Mouse (Mus musculus) fat pad, adult 2 months (tissue): ENCODE results near the gene M1ap.

Source experiments
- DNase-seq: peaks from one replicate; pipeline ENCODE4 v3.0.0-alpha.2; 2011; ENCODE audit warnings: low read depth, low spot score; ENCODE audit errors: extremely low read depth

Gene M1ap

GRCm38 (mm10) chr6:82946651-82947050 is at the start of gene M1ap:
M1ap (plus strand) TSS chr6:82946902.
- DNase-seq: no peak

GRCm38 (mm10) chr6:82897311-82897710 is 49.4 kb upstream of the M1ap start:
- no peak for DNase-seq

GRCm38 (mm10) chr6:82898227-82898626 is 48.5 kb upstream of the M1ap start:
- no peak for DNase-seq

- no peak for DNase-seq
Measured at GRCm38 (mm10) chr6:82898745-82899144, 48.0 kb upstream of the M1ap start.

- DNase-seq: no peak
Measured at GRCm38 (mm10) chr6:82902559-82902958, 44.1 kb upstream of the M1ap start.

GRCm38 (mm10) chr6:82906985-82907384 is 39.7 kb upstream of the M1ap start:
- DNase-seq: no peak

GRCm38 (mm10) chr6:82908034-82908433 is 38.7 kb upstream of the M1ap start:
- no peak for DNase-seq

- DNase-seq: no peak
Measured at GRCm38 (mm10) chr6:82909136-82909855, 37.4 kb upstream of the M1ap start.

- DNase-seq: no peak
Measured at GRCm38 (mm10) chr6:82911303-82911702, 35.4 kb upstream of the M1ap start.

- no peak for DNase-seq
Measured at GRCm38 (mm10) chr6:82913336-82914247, 33.1 kb upstream of the M1ap start.

- DNase-seq: no peak
Measured at GRCm38 (mm10) chr6:82915889-82916288, 30.8 kb upstream of the M1ap start.

- DNase-seq: no peak
Measured at GRCm38 (mm10) chr6:82916459-82916858, 30.2 kb upstream of the M1ap start.

- no peak for DNase-seq
Measured at GRCm38 (mm10) chr6:82917076-82917777, 29.5 kb upstream of the M1ap start.

- DNase-seq: no peak
Measured at GRCm38 (mm10) chr6:82917778-82918129, 28.9 kb upstream of the M1ap start.

GRCm38 (mm10) chr6:82918371-82918770 is 28.3 kb upstream of the M1ap start:
- no peak for DNase-seq

- no peak for DNase-seq
Measured at GRCm38 (mm10) chr6:82919520-82919919, 27.2 kb upstream of the M1ap start.

- DNase-seq: no peak
Measured at GRCm38 (mm10) chr6:82921426-82922224, 25.1 kb upstream of the M1ap start.

- no peak for DNase-seq
Measured at GRCm38 (mm10) chr6:82925005-82925404, 21.7 kb upstream of the M1ap start.

GRCm38 (mm10) chr6:82926106-82926505 is 20.6 kb upstream of the M1ap start:
- DNase-seq: no peak

GRCm38 (mm10) chr6:82926528-82926927 is 20.2 kb upstream of the M1ap start:
- no peak for DNase-seq

- no peak for DNase-seq
Measured at GRCm38 (mm10) chr6:82927617-82928016, 19.1 kb upstream of the M1ap start.
